Mouse (Mus musculus) liver, adult 2 months (tissue): ENCODE data around the gene Tex9. TPM values are rescaled to one million over a fixed set of nuclear protein-coding genes. Genes with fewer than 3 reads are reported as not detected.

Experiments
- DNase-seq: peaks from one replicate; pipeline ENCODE4 v3.0.0-alpha.2; 2011; ENCODE audit warnings: low read depth, low spot score; ENCODE audit errors: extremely low read depth
- H3K27ac ChIP-seq: fragments of 200-500 bp; replicated peaks from 2 replicates; pipeline ENCODE4 v1.5.1; 2012; ENCODE audit warnings: low read depth, mild to moderate bottlenecking, control low read depth, inconsistent platforms, low read length; ENCODE audit not compliant: insufficient read depth
- H3K27me3 ChIP-seq: fragments of 200-500 bp; 2 replicates; pipeline ENCODE4 v1.6.1; 2012; ENCODE audit warnings: mild to moderate bottlenecking, moderate library complexity, low read length, inconsistent platforms; ENCODE audit not compliant: control insufficient read depth, insufficient read depth
- H3K36me3 ChIP-seq: fragments of 200-500 bp; 2 replicates; pipeline ENCODE4 v1.6.1; 2012; ENCODE audit warnings: low read length, inconsistent platforms; ENCODE audit not compliant: control insufficient read depth, insufficient read depth
- H3K4me1 ChIP-seq: fragments of 200-500 bp; 2 replicates; pipeline ENCODE4 v1.6.1; 2011; ENCODE audit warnings: low read length; ENCODE audit not compliant: control insufficient read depth, insufficient read depth
- H3K4me3 ChIP-seq: fragments of 200-500 bp; 2 replicates; pipeline ENCODE4 v1.5.1; 2011; ENCODE audit warnings: low read depth, mild to moderate bottlenecking, control low read depth, low read length, moderate library complexity; ENCODE audit not compliant: insufficient read depth
- H3K79me2 ChIP-seq: fragments of 200-500 bp; 2 replicates; pipeline ENCODE4 v1.6.1; 2012; ENCODE audit warnings: inconsistent platforms, mild to moderate bottlenecking, low read length, moderate library complexity; ENCODE audit not compliant: control insufficient read depth, insufficient read depth
- H3K9ac ChIP-seq: fragments of 200-500 bp; 2 replicates; pipeline ENCODE4 v1.6.1; 2012; ENCODE audit warnings: low read depth, mild to moderate bottlenecking, control low read depth, inconsistent platforms, low read length
- CTCF ChIP-seq: fragments of 200-500 bp; IDR thresholded peaks from 2 replicates; pipeline ENCODE4 v1.5.1; 2011; ENCODE audit warnings: low read depth, low read length, control low read depth
- POLR2A ChIP-seq: fragments of 200-500 bp; IDR thresholded peaks from 2 replicates; pipeline ENCODE4 v1.6.1; 2011; ENCODE audit warnings: low read length, control low read depth; ENCODE audit not compliant: insufficient read depth; ENCODE audit errors: extremely low read depth
- WGBS: fragments of 180-500 bp; shearing (Covaris S2); methylation state at CpG from one replicate; pipeline ENCODE4 v1.1.7; 2018; 5-methylcytosine and 5-hydroxymethylcytosine counted together
- polyA plus RNA-seq: library from polyadenylated mRNA; depleted of rRNA; stranded (reverse); fragments of >200 nt; gene quantifications from 2 replicates; pipeline ENCODE4 v1.2.3, GENCODE M21; 2012
- total RNA-seq: library from RNA; depleted of rRNA; stranded (reverse); fragments of >200 nt; gene quantifications from 2 replicates; pipeline ENCODE4 v1.2.3, GENCODE M21; 2014

Tex9 gene
- total and polyA plus RNA-seq, 2 experiments: 0.35 to 1.8 TPM

DNA sequence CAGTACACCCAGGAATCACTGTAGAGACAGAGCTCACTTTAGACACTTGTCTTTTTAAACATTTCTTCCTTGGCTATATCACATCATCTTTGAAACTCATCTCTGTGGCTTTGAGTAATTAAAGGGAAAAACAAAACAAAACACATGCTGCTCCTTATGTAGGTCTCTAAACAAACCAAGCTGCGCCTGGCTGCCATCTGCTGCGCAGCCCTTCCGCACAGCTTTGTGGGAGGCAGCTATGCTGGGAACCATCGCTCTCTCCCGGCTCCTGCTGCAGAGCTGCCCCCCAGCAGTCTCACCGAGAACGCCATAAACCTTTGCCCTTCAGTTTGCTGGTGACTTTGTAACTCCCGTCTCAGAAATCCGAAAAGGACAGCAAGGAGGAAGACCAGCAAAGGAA, 16.5 kb downstream of the Tex9 start:
- TF ChIP-seq CTCF: no peak
- no peak for TF ChIP-seq POLR2A
- Histone ChIP-seq H3K79me2 (no peaks in the 10 kb centered on the region), H3K27me3 (no peaks in the 10 kb centered on the region), H3K4me1 (no peaks in the 10 kb centered on the region), H3K9ac (no peak overlapping the region), H3K27ac (no peak overlapping the region), H3K36me3 (no peaks in the 10 kb centered on the region), H3K4me3 (no peak overlapping the region)
- no peak for DNase-seq
- WGBS: 96% methylated on average over 9 of the region's 9 CpGs

GRCm38 (mm10) chr9:72469851-72470250, 22.2 kb downstream of the Tex9 start:
- TF ChIP-seq CTCF: no peak
- no peak for TF ChIP-seq POLR2A
- H3K4me3 ChIP-seq: no peak overlapping the region
- no peaks in the 10 kb centered on the region for H3K36me3 ChIP-seq
- DNase-seq: no peak
- WGBS: 93% methylated on average over 1 of the region's 1 CpGs
- H3K27me3 ChIP-seq: no peaks in the 10 kb centered on the region
- no peaks in the 10 kb centered on the region; the same call in 1 of the 2 replicates for H3K4me1 ChIP-seq
- H3K9ac ChIP-seq: no peak overlapping the region
- H3K27ac ChIP-seq: no peak overlapping the region
- H3K79me2 ChIP-seq: no peaks in the 10 kb centered on the region

DNA sequence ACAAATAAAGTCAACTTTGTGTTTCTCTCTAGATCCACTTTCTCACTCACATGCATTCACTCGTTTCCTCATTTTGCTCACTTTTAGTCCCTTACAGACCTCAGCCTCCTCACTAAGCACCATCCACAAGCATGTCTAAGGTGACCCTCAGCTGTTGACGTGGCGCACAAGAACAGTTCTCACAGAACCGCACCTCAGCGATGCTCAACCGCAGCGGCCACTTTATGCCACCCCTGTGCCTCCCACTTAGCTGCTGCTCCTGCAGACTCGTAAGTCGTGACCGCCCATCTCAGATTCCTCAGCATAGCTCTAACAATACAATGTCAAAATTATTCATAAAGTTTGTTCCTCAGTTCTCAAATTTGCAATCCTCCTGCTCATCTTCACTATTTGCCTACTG, 23.4 kb downstream of the Tex9 start:
- Histone ChIP-seq H3K9ac (no peak overlapping the region), H3K4me1 (no peaks in the 10 kb centered on the region; the same call in 1 of the 2 replicates), H3K79me2 (no peaks in the 10 kb centered on the region), H3K36me3 (no peaks in the 10 kb centered on the region), H3K27me3 (no peaks in the 10 kb centered on the region), H3K27ac (no peak overlapping the region), H3K4me3 (no peak overlapping the region)
- no peak for DNase-seq
- 92% methylated on average over 10 of the region's 10 CpGs for WGBS
- TF ChIP-seq CTCF (no peak), POLR2A (no peak)

GRCm38 (mm10) chr9:72467551-72468407, 24.2 kb downstream of the Tex9 start:
- WGBS: 55% methylated on average over 11 of the region's 11 CpGs
- H3K27me3 ChIP-seq: no peaks in the 10 kb centered on the region
- TF ChIP-seq CTCF (peak; percentile 71), POLR2A (no peak)
- no peak overlapping the region for H3K9ac ChIP-seq
- H3K27ac ChIP-seq: no peak overlapping the region
- no peaks in the 10 kb centered on the region; the same call in 1 of the 2 replicates for H3K4me1 ChIP-seq
- no peaks in the 10 kb centered on the region for H3K36me3 ChIP-seq
- no peaks in the 10 kb centered on the region for H3K79me2 ChIP-seq
- H3K4me3 ChIP-seq: no peak overlapping the region
- peak; percentile 29 for DNase-seq

- H3K27ac ChIP-seq: no peak overlapping the region
- WGBS: 73% methylated on average over 4 of the region's 4 CpGs
Measured at GRCm38 (mm10) chr9:72465754-72466181, 26.2 kb downstream of the Tex9 start.

GRCm38 (mm10) chr9:72464806-72465205, 27.2 kb downstream of the Tex9 start:
- Histone ChIP-seq H3K4me1 (no peaks in the 10 kb centered on the region; the same call in 1 of the 2 replicates), H3K27me3 (no peaks in the 10 kb centered on the region), H3K79me2 (no peaks in the 10 kb centered on the region), H3K4me3 (no peak overlapping the region), H3K36me3 (no peaks in the 10 kb centered on the region), H3K9ac (no peak overlapping the region), H3K27ac (no peak overlapping the region)
- DNase-seq: no peak
- WGBS: 73% methylated on average over 1 of the region's 1 CpGs
- TF ChIP-seq POLR2A: no peak
- no peak for TF ChIP-seq CTCF

More at GRCm38 (mm10) chr9:72465754-72466181, 26.2 kb downstream of the Tex9 start:
- H3K79me2 ChIP-seq: no peaks in the 10 kb centered on the region
- H3K4me3 ChIP-seq: no peak overlapping the region
- no peak for TF ChIP-seq POLR2A
- TF ChIP-seq CTCF: no peak
- no peaks in the 10 kb centered on the region for H3K36me3 ChIP-seq
- no peaks in the 10 kb centered on the region for H3K27me3 ChIP-seq
- H3K9ac ChIP-seq: no peak overlapping the region
- no peak for DNase-seq
- H3K4me1 ChIP-seq: no peaks in the 10 kb centered on the region; the same call in 1 of the 2 replicates
